Mouse (Mus musculus) neural tube, embryonic 13.5 days (tissue): Measurements from ENCODE around the gene Wdr37. TPM values are rescaled to one million over a fixed set of nuclear protein-coding genes. Genes with fewer than 3 reads are reported as not detected.

Experiments used
- ATAC-seq: fragments of 200-750 bp; cut with Nextera tagmentation; 2 replicates; pipeline ENCODE4 v1.8.0; 2017; ENCODE audit warnings: low read depth, mild to moderate bottlenecking, moderate TSS enrichment, moderate library complexity
- H3K27ac ChIP-seq: fragments of 300-500 bp; sonication (generic); replicated peaks from 2 replicates; pipeline ENCODE4 v1.5.1; 2015; ENCODE audit warnings: moderate library complexity, mild to moderate bottlenecking, inconsistent platforms
- H3K27me3 ChIP-seq: fragments of 300-500 bp; sonication (generic); 2 replicates; pipeline ENCODE4 v1.6.1; 2015; ENCODE audit warnings: mild to moderate bottlenecking, inconsistent platforms
- H3K36me3 ChIP-seq: fragments of 300-500 bp; sonication (generic); 2 replicates; pipeline ENCODE4 v1.6.1; 2015; ENCODE audit warnings: mild to moderate bottlenecking, inconsistent platforms
- H3K4me1 ChIP-seq: fragments of 300-500 bp; sonication (generic); replicated peaks from 2 replicates; pipeline ENCODE4 v1.6.1; 2015; ENCODE audit warnings: inconsistent platforms
- H3K4me2 ChIP-seq: fragments of 300-500 bp; sonication (generic); 2 replicates; pipeline ENCODE4 v1.6.1; 2015; ENCODE audit warnings: inconsistent platforms, mild to moderate bottlenecking, moderate library complexity
- H3K4me3 ChIP-seq: fragments of 300-500 bp; sonication (generic); 2 replicates; pipeline ENCODE4 v1.5.1; 2015; ENCODE audit warnings: mild to moderate bottlenecking, inconsistent platforms
- H3K9ac ChIP-seq: fragments of 300-500 bp; sonication (generic); 2 replicates; pipeline ENCODE4 v1.6.1; 2015; ENCODE audit warnings: moderate library complexity, mild to moderate bottlenecking, inconsistent platforms
- H3K9me3 ChIP-seq: fragments of 300-500 bp; sonication (generic); 2 replicates; pipeline ENCODE4 v1.6.1; 2016; ENCODE audit warnings: inconsistent platforms
- WGBS: fragments of 180-500 bp; shearing (Covaris S2); methylation state at CpG from one replicate; pipeline ENCODE4 v1.1.7; 2015; 5-methylcytosine and 5-hydroxymethylcytosine counted together
- polyA plus RNA-seq: library from polyadenylated mRNA; unstranded; fragments of >200 nt; fragmentation: Nextera tagmentation; extraction: Ambion mirVana; gene quantifications from 2 replicates; pipeline ENCODE4 v1.2.1, GENCODE M21; 2015

Gene Wdr37
- polyA plus RNA-seq, 1 experiment from 2014 or later: 49.4 TPM

DNA sequence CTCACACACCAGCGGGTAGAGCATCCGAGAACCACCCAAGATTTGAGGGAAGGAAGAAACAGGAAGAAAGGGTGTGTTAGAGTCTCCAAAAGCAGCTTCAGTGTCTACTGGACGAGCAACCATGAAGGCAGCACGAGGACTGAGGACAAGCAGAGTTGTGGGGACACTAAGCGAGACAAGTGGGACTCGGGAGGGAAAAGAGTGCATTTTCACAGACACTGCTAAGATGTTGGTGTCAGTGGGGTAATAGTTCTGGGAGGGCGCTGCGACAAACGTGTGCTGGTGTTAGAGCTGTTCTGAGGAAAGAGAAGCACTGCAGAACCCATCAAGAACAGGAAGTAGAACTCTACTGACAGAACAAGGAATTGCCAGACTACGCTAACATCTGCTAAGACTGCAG, 32.6 kb downstream of the Wdr37 start:
- no peak for ATAC-seq
- Histone ChIP-seq H3K27me3 (no peaks in the 10 kb centered on the region), H3K9me3 (no peaks in the 10 kb centered on the region), H3K9ac (no peak overlapping the region), H3K36me3 (peaks cover 88% of the 10 kb centered on the region), H3K27ac (no peak overlapping the region), H3K4me3 (no peak overlapping the region), H3K4me1 (no peaks in the 10 kb centered on the region), H3K4me2 (no peak overlapping the region)
- 90% methylated on average over 10 of the region's 10 CpGs for WGBS

DNA sequence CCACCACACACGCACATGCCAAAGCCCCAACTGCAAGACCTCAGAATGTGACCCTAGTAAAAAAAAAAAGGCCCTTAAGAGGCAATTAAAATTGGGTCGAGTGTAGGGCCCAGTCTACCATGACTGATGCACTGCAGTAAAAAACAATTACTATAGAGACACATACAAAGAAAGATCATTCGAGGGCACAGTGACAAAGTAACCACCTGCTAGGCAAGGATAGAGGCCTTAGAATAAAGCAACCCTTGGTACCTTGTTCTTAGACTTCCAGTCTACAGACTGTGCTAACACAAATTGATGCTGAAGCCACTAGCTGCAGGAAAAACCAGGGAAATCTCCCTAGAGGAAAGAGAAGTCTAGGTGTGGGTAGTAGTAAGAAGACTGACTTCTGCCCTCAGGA, 33.3 kb downstream of the Wdr37 start:
- ATAC-seq: no peak
- no peak overlapping the region for H3K9ac ChIP-seq
- no peaks in the 10 kb centered on the region for H3K9me3 ChIP-seq
- peaks cover 89% of the 10 kb centered on the region for H3K36me3 ChIP-seq
- WGBS: 19% methylated on average over 3 of the region's 3 CpGs
- H3K4me2 ChIP-seq: no peak overlapping the region
- no peaks in the 10 kb centered on the region for H3K4me1 ChIP-seq
- no peaks in the 10 kb centered on the region for H3K27me3 ChIP-seq
- no peak overlapping the region for H3K27ac ChIP-seq
- no peak overlapping the region for H3K4me3 ChIP-seq

DNA sequence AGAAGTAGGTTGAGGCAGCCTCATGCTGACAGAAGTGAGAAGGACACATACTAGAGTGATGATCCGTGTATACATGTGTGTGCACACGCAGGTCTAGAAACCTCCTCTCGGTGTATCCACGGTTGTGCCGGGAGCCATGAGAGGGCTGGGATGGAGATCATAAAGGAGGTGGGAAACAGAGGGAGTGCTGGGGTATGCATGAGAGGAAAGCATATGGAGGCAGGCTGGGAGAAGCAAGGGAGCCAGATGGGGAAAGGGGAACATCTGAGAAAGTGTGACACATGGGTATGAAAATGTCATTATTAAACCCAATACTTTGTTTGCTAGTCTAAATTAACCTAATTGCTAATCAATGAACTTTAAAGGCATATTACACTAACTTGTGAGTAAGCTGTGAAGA, 37.1 kb downstream of the Wdr37 start:
- no peak for ATAC-seq
- H3K4me1 ChIP-seq: peaks cover 14% of the 10 kb centered on the region
- H3K4me2 ChIP-seq: no peak overlapping the region
- H3K27me3 ChIP-seq: no peaks in the 10 kb centered on the region
- peaks cover 64% of the 10 kb centered on the region for H3K36me3 ChIP-seq
- H3K9me3 ChIP-seq: no peaks in the 10 kb centered on the region
- H3K27ac ChIP-seq: no peak overlapping the region
- 91% methylated on average over 5 of the region's 5 CpGs for WGBS
- H3K4me3 ChIP-seq: no peak overlapping the region
- H3K9ac ChIP-seq: no peak overlapping the region

DNA sequence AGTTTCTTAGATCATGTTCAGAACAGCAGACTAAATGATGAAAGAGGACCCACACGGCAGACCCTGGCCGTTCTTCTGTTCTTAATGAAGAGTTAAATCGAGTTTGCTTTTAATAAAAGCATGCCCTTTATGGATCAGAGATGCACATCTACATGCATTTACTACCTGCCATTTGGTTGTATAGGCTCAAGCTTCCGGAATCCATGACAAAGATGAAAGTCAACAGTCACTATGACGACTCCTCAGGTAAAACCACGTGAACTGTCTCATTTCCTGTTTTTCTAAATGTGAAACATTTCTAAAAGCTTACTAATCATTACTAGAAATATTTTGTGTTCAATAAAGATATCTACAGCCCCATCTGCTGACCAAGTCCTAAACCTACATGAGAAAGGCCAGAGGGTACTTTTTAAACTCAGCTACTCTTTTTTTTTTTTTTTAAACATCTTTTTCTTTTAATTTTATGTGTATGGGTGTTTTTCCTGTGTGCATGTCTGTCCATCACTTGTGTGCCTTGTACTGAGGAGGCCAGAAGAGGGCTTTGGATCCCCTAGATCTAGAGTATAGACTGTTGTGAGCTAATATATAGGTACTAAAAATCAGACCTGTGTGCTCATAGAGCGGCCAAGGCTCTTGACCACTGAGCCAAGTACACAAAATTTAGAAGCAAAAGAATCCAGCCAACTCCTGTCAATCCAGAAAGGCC, 40.0 kb downstream of the Wdr37 start:
- 91% methylated on average over 7 of the region's 7 CpGs for WGBS
- H3K4me1 ChIP-seq: peaks cover 14% of the 10 kb centered on the region
- H3K9ac ChIP-seq: no peak overlapping the region
- H3K4me3 ChIP-seq: no peak overlapping the region
- 0 out of 2 replicates have a peak overlapping the region, but pooled peaks have one; percentile 33 for H3K27ac ChIP-seq
- ATAC-seq: no peak
- no peaks in the 10 kb centered on the region for H3K9me3 ChIP-seq
- H3K4me2 ChIP-seq: no peak overlapping the region
- H3K36me3 ChIP-seq: peaks cover 56% of the 10 kb centered on the region
- H3K27me3 ChIP-seq: no peaks in the 10 kb centered on the region

DNA sequence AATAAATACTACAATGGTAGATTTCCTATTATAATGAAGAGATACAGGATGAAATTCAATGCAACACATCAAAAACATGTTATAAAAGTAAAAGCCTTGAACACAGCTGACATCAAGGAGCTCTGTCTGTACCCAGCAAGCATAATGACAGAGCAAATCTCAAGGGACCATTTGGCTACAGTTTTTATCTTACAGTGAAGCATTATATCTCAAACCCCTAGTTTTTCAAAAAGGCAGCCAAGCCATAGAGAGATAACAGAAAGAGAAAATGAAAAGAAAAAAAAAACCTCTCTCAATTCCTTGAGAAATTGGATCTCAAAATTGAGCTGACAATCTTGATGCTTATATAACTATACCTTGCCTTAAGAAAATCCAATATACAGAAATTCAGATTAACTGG, 41.0 kb downstream of the Wdr37 start:
- ATAC-seq: no peak
- Histone ChIP-seq H3K4me2 (no peak overlapping the region), H3K27ac (no peak overlapping the region), H3K36me3 (peaks cover 47% of the 10 kb centered on the region), H3K9ac (no peak overlapping the region), H3K4me1 (peaks cover 14% of the 10 kb centered on the region), H3K4me3 (no peak overlapping the region), H3K9me3 (no peaks in the 10 kb centered on the region), H3K27me3 (no peaks in the 10 kb centered on the region)

DNA sequence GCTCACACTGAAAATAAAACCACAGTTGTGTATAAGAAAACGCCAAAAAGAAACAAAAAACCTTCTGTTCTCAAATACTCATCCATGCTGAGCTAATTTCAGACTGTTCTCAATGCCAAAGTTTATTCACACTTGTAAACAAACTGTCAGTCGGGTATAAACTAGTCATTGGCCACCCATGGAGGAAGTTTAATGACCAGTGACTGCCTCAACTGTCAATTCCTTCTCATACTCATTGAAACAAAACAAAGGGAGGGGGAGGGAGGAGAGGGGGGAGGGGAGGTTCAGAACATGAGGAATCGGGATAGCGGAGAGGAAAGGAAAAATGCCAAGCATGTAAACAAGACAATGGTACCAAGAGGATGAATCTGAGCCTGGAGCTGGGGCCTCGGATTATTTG, 41.9 kb downstream of the Wdr37 start:
- 0 out of 2 replicates have a peak, but pooled peaks have one; percentile 27 for ATAC-seq
- no peak overlapping the region for H3K9ac ChIP-seq
- 0 out of 2 replicates have a peak overlapping the region, but pooled peaks have one; percentile 18 for H3K27ac ChIP-seq
- no peaks in the 10 kb centered on the region for H3K9me3 ChIP-seq
- H3K4me1 ChIP-seq: peaks cover 14% of the 10 kb centered on the region
- no peak overlapping the region for H3K4me3 ChIP-seq
- no peaks in the 10 kb centered on the region for H3K27me3 ChIP-seq
- WGBS: 41% methylated on average over 5 of the region's 5 CpGs
- H3K36me3 ChIP-seq: peaks cover 40% of the 10 kb centered on the region
- no peak overlapping the region for H3K4me2 ChIP-seq

DNA sequence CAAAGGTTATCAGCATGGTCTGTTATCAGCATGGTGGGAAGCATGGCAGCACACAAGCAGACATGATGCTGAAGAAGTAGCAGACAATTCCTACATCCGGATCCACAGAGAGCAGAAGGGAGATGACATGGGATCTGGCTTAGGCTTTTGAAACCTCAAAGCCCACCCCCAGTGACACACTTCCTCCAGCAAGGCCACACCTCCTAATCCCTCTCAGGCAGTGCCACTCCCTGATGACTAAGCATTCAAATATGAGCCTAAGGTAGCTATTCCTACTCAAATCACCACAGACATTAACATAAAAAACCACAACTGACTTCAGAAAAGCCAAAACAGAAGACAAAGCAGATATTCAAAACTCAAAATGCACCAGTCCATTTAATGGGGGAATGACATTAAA, 42.8 kb downstream of the Wdr37 start:
- WGBS: 96% methylated on average over 1 of the region's 1 CpGs
- Histone ChIP-seq H3K36me3 (peaks cover 31% of the 10 kb centered on the region), H3K9ac (no peak overlapping the region), H3K4me1 (peaks cover 14% of the 10 kb centered on the region), H3K4me2 (no peak overlapping the region), H3K27ac (no peak overlapping the region), H3K9me3 (no peaks in the 10 kb centered on the region), H3K4me3 (no peak overlapping the region), H3K27me3 (no peaks in the 10 kb centered on the region)
- no peak for ATAC-seq

DNA sequence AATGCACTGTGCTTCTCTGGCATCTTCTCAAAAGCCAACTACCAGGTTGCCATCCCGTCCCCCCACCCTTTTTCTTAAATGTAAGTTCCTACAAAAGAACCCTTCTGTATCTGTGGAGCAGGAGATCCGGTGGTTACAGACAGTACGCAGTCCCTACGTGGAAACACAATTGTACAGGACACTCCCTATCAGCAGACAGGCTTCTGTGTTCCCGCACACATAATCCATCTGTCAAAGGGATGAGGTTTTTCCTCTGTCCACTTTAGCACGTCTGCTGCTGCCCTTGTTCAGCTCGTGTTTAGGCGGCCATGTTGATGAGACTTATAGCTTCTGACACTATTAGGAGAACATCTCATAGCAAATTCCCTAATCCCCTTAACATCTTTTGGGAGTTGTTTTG, 48.2 kb downstream of the Wdr37 start:
- no peak overlapping the region for H3K4me2 ChIP-seq
- no peak overlapping the region for H3K4me3 ChIP-seq
- ATAC-seq: peak; percentile 70
- H3K27ac ChIP-seq: peak overlapping the region; percentile 43
- H3K36me3 ChIP-seq: peaks cover 44% of the 10 kb centered on the region
- no peak overlapping the region for H3K9ac ChIP-seq
- H3K9me3 ChIP-seq: no peaks in the 10 kb centered on the region
- H3K27me3 ChIP-seq: no peaks in the 10 kb centered on the region
- peaks cover 17% of the 10 kb centered on the region for H3K4me1 ChIP-seq
- WGBS: 40% methylated on average over 8 of the region's 8 CpGs

DNA sequence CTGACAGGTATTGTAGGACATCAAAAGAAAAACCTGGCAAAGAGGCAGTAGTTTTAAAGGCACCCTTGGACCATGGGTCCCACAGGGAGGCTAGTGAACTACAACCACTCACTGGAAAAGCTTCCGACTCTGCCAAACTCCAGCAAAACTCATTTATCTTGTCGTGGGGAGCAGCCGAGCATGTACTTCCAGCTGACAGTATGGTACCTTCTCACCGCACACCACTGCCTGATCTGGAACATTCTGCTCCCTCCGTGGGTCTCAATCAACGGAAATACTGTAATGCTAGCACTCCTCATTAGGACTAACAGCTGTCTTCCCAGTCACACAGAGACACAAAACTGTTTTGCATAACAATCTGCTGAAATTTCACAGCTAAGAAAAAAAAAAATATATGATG, 48.6 kb downstream of the Wdr37 start:
- Histone ChIP-seq H3K4me3 (no peak overlapping the region), H3K36me3 (peaks cover 44% of the 10 kb centered on the region), H3K27ac (peak overlapping the region; percentile 43), H3K9ac (no peak overlapping the region), H3K27me3 (no peaks in the 10 kb centered on the region), H3K4me2 (no peak overlapping the region), H3K4me1 (peaks cover 17% of the 10 kb centered on the region), H3K9me3 (no peaks in the 10 kb centered on the region)
- peak; percentile 83 for ATAC-seq
- 16% methylated on average over 6 of the region's 6 CpGs for WGBS

DNA sequence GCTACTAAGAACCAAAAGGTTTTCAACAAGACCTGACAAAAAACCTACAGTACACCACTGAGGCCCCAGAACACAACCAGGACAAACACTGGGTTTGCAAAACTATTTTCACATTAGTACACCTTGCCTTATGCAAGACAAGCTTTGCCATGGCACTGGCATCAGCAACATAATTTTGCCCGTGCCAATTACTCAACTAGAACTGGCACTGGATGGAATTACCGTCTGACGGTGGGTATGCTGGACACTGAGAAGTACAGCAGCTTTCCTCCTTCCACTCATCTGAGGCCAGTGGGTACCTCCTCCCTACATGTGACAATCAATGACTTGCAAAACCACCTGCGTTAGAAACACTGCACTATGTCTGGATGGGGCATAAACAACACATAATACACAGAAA, 49.5 kb downstream of the Wdr37 start:
- no peaks in the 10 kb centered on the region for H3K9me3 ChIP-seq
- H3K27ac ChIP-seq: 0 out of 2 replicates have a peak overlapping the region, but pooled peaks have one; percentile 56
- no peak overlapping the region for H3K4me3 ChIP-seq
- H3K9ac ChIP-seq: no peak overlapping the region
- no peak overlapping the region for H3K4me2 ChIP-seq
- H3K4me1 ChIP-seq: peaks cover 17% of the 10 kb centered on the region
- H3K27me3 ChIP-seq: no peaks in the 10 kb centered on the region
- 76% methylated on average over 4 of the region's 4 CpGs for WGBS
- no peak for ATAC-seq
- H3K36me3 ChIP-seq: peaks cover 49% of the 10 kb centered on the region

DNA sequence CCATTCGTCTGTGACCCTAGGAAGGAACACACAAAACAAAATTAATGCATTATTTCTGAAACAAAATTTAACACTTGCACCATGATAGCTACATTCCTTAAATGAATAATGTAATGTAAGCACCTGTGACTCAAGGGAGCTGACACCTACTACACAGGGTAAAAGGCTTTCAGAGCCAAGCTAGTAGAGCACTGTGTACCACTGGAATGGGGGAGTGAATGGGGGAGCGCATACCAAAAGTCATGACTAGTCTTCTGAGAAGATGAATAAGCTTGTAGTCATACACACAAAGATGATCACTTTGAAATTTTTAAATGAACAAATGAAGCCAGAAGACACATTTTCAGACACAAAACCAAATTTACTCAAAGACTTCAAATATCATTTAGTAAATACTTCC, 65.8 kb downstream of the Wdr37 start:
- 91% methylated on average over 2 of the region's 2 CpGs for WGBS
- Histone ChIP-seq H3K9ac (no peak overlapping the region), H3K4me1 (no peaks in the 10 kb centered on the region), H3K27ac (no peak overlapping the region), H3K4me2 (no peak overlapping the region), H3K27me3 (no peaks in the 10 kb centered on the region), H3K9me3 (no peaks in the 10 kb centered on the region), H3K36me3 (peaks cover 19% of the 10 kb centered on the region), H3K4me3 (no peak overlapping the region)
- ATAC-seq: no peak

DNA sequence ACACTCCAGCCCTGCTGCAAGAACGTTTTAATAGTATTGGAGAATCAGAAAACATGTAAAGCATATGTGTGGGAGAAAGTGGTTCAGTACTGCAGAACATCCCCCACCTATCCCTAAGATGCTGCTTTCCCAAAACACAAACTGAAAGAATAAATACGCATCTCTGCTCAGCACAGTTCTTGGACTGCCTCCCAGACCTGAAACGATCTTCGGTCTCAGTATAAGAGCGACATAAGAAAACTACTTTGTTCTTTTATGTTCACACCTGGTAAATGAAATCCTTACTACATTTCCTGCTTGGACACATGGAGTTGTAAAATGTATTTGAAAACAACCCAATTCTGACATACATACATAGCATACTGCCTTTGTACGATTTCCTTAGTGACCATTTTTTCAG, 71.1 kb downstream of the Wdr37 start:
- Histone ChIP-seq H3K27ac (no peak overlapping the region), H3K27me3 (no peaks in the 10 kb centered on the region), H3K4me2 (no peak overlapping the region), H3K9ac (no peak overlapping the region), H3K4me1 (no peaks in the 10 kb centered on the region), H3K36me3 (peaks cover 15% of the 10 kb centered on the region), H3K4me3 (no peak overlapping the region), H3K9me3 (no peaks in the 10 kb centered on the region)
- WGBS: 86% methylated on average over 6 of the region's 6 CpGs
- no peak for ATAC-seq

DNA sequence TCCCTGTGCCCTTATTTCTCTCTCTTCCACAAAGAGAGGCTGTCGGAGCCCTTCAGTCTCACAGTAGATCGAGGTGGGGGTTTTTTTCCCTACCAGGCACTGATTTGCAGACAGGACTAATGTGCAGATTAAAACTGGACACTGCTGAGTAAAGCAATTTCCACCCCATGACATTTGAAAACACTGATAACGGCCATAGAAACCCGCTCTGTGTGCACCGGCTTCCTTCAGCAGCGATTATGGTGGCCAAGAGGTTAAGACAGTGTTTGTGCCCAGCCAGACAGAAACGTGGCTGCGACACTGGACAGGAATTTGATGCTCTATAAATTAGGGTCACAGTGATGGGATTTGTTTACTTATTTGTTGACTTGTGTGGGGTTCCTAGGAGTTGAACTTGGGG, 78.5 kb downstream of the Wdr37 start:
- Histone ChIP-seq H3K9ac (no peak overlapping the region), H3K4me3 (no peak overlapping the region), H3K36me3 (no peaks in the 10 kb centered on the region), H3K27ac (no peak overlapping the region), H3K4me2 (no peak overlapping the region), H3K27me3 (no peaks in the 10 kb centered on the region), H3K4me1 (0 out of 2 replicates have a peak, but pooled peaks cover 3% of the 10 kb centered on the region), H3K9me3 (no peaks in the 10 kb centered on the region)
- WGBS: 70% methylated on average over 8 of the region's 8 CpGs
- ATAC-seq: no peak
